Mouse (Mus musculus) kidney, postnatal 0 days (tissue): ENCODE measurements around the gene Polr1a. TPM values are rescaled to one million over a fixed set of nuclear protein-coding genes. Genes with fewer than 3 reads are reported as not detected.
A peak's percentile ranks its signal among the peaks of the same experiment; 100 is the strongest.

Source experiments
- ATAC-seq: fragments of 200-750 bp; cut with Nextera tagmentation; replicated peaks from 2 replicates; pipeline ENCODE4 v1.8.0; 2017; ENCODE audit warnings: low read depth, moderate number of reproducible peaks, moderate TSS enrichment, moderate library complexity; ENCODE audit not compliant: low FRiP score
- DNase-seq: peaks from one replicate; pipeline ENCODE4 v3.0.0-alpha.2; 2016; ENCODE audit warnings: low spot score
- H3K27ac ChIP-seq: fragments of 300-500 bp; sonication (generic); 2 replicates; pipeline ENCODE4 v1.5.1; 2014; ENCODE audit warnings: mild to moderate bottlenecking
- H3K27me3 ChIP-seq: fragments of 300-500 bp; sonication (generic); 2 replicates; pipeline ENCODE4 v1.6.1; 2014; ENCODE audit warnings: low read length, mixed read lengths; ENCODE audit not compliant: insufficient read depth
- H3K36me3 ChIP-seq: fragments of 300-500 bp; sonication (generic); 2 replicates; pipeline ENCODE4 v1.6.1; 2014; ENCODE audit warnings: low read length, mixed read lengths; ENCODE audit not compliant: insufficient read depth
- H3K4me1 ChIP-seq: fragments of 300-500 bp; sonication (generic); replicated peaks from 2 replicates; pipeline ENCODE4 v1.6.1; 2014; ENCODE audit warnings: antibody characterized with exemption, low read length, mixed read lengths; ENCODE audit not compliant: insufficient read depth
- H3K4me2 ChIP-seq: fragments of 300-500 bp; sonication (generic); 2 replicates; pipeline ENCODE4 v1.6.1; 2014; ENCODE audit warnings: mild to moderate bottlenecking, low read length, moderate library complexity, mixed read lengths
- H3K4me3 ChIP-seq: fragments of 300-500 bp; sonication (generic); replicated peaks from 2 replicates; pipeline ENCODE4 v1.5.1; 2014; ENCODE audit warnings: low read depth, low read length
- H3K9ac ChIP-seq: fragments of 300-500 bp; sonication (generic); 2 replicates; pipeline ENCODE4 v1.6.1; 2014; ENCODE audit warnings: low read depth, low read length
- H3K9me3 ChIP-seq: fragments of 300-500 bp; sonication (generic); replicated peaks from 2 replicates; pipeline ENCODE4 v1.6.1; 2016; ENCODE audit warnings: low read length, inconsistent platforms, mixed read lengths
- CTCF ChIP-seq: IDR thresholded peaks from 2 replicates; pipeline ENCODE4 v1.5.1; 2016; ENCODE audit warnings: antibody characterized with exemption, low read depth, mild to moderate bottlenecking, moderate library complexity
- WGBS: fragments of 180-500 bp; shearing (Covaris S2); extraction: QIAGEN DNeasy Blood & Tissue Kit; methylation state at CpG from one replicate; pipeline ENCODE4 v1.1.7; 2014; 5-methylcytosine and 5-hydroxymethylcytosine counted together
- polyA plus RNA-seq: library from polyadenylated mRNA; unstranded; fragments of >200 nt; fragmentation: Nextera tagmentation; extraction: Ambion mirVana; gene quantifications from 2 replicates; pipeline ENCODE4 v1.2.1, GENCODE M21; 2015

Gene Polr1a
- polyA plus RNA-seq, 1 experiment from 2014 or later: 17.5 TPM

DNA sequence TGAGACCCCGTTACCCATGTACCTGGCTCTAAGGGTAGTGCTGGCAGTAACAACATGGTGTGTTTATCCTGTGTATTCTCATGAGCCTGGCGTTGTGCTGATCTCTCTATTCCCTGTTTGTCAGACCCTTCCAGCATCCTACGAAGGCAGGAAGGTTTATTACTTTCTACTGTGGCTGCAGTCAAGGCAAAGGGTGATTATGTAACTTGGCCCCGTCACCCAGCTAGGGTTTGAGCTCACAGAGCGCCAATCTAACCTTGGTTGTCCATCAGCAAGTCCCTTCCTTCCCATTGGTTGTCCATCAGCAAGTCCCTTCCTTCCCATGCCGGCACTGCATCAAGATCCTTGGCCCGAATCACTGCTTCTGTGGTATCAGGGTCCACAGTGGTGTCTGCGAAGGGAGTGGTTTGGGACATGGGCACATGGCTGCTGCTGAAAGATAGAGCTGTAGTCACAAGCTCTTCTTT is 81.6 kb downstream of the Polr1a start:
- Histone ChIP-seq H3K27ac (peak overlapping the region; percentile 60), H3K9ac (no peak overlapping the region), H3K4me3 (no peak overlapping the region), H3K4me1 (0 out of 2 replicates have a peak, but pooled peaks cover 3% of the 10 kb centered on the region), H3K9me3 (no peaks in the 10 kb centered on the region), H3K36me3 (no peaks in the 10 kb centered on the region), H3K27me3 (no peaks in the 10 kb centered on the region), H3K4me2 (no peak overlapping the region)
- no peak for TF ChIP-seq CTCF
- DNase-seq: no peak
- WGBS: 67% methylated on average over 8 of the region's 8 CpGs
- no peak for ATAC-seq

DNA sequence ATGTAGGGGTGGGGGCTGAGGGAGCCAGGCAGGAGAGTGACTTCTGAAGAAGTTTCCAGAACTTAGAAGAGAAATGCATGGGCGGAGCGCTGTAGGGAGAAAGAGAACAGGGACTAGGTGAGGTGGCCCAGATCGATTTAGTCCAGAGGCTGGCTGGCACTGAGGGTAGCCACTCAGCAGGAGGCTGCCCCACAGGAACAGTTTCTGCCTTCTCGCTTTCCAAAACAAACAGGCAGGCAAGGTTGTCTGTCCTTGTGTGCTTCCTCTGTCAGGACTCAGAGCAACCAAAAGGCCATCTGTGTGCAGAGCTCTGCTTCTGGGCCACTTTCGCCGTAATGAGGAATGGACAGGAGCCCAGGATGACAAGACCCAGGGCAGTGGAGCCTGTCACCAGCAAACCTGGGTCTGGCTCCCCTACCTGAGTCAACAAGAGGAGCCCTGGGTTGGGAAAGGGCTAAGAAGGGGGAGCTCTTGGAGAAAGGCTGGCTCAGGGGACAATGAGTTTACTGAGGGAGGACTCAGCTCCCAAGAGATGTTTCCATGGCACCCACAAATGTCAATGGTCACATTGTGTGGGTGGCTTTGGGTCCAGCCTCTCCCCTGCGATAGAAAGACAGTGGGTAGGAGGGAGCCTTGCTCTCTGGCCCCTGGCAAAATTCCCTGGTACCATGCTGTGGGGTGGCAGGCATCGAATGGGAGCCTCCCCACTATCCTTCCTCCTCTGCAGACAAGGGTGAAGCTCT is 82.5 kb downstream of the Polr1a start:
- ATAC-seq (no peak; the same call in 1 of the 2 replicates), DNase-seq (no peak)
- Histone ChIP-seq H3K27me3 (no peaks in the 10 kb centered on the region), H3K9ac (no peak overlapping the region), H3K9me3 (no peaks in the 10 kb centered on the region), H3K4me1 (0 out of 2 replicates have a peak, but pooled peaks cover 3% of the 10 kb centered on the region), H3K36me3 (no peaks in the 10 kb centered on the region), H3K27ac (0 out of 2 replicates have a peak overlapping the region, but pooled peaks have one; percentile 60), H3K4me2 (no peak overlapping the region), H3K4me3 (no peak overlapping the region)
- WGBS: 49% methylated on average over 8 of the region's 8 CpGs
- TF ChIP-seq CTCF: no peak

DNA sequence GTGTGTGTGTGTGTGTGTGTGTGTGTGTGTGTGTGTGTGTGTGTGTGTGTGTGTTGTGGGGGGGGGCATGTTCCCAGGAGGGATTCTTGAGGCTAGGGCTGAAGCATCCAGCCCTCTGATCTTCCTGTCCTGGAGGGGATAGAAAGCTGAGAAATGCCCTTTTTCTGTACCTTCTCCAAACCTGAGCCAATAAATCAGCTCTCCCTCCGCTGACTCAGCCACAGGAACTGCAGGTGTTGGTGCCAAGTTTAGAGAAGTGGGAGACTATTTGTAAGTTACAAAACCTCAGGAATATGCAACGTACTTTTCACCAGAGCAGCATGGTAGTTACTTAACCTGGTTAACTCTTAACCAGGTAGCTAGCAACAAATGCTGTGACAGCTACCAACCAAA is 83.1 kb downstream of the Polr1a start:
- H3K4me3 ChIP-seq: no peak overlapping the region
- ATAC-seq (no peak), DNase-seq (no peak)
- 46% methylated on average over 2 of the region's 2 CpGs for WGBS
- H3K9ac ChIP-seq: no peak overlapping the region
- H3K27ac ChIP-seq: no peak overlapping the region
- no peak overlapping the region for H3K4me2 ChIP-seq
- no peaks in the 10 kb centered on the region for H3K36me3 ChIP-seq
- no peaks in the 10 kb centered on the region for H3K27me3 ChIP-seq
- no peaks in the 10 kb centered on the region for H3K9me3 ChIP-seq
- 0 out of 2 replicates have a peak, but pooled peaks cover 3% of the 10 kb centered on the region for H3K4me1 ChIP-seq
- no peak for TF ChIP-seq CTCF

DNA sequence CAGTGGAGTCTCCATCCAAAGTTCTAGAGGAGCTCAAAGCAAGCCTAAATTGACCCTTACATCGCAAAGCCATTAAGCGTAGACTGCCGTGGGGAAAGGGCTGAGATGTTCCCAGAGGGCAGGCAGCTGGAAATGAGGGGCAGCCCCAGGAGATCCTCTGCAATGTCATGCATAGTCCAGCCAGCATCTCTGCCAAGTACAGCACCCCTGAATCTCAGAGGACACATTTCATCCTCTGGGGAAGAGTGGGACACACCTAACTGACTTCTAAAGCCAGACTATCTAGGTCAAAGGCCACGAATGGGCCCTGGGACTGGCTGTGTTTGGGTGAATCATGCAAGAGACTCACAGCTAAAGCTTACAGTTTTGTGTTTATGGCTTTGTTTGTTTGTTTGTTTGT is 85.2 kb downstream of the Polr1a start:
- Histone ChIP-seq H3K36me3 (no peaks in the 10 kb centered on the region), H3K4me2 (no peak overlapping the region), H3K9ac (no peak overlapping the region), H3K27ac (no peak overlapping the region), H3K27me3 (no peaks in the 10 kb centered on the region), H3K9me3 (no peaks in the 10 kb centered on the region), H3K4me1 (0 out of 2 replicates have a peak, but pooled peaks cover 3% of the 10 kb centered on the region), H3K4me3 (no peak overlapping the region)
- TF ChIP-seq CTCF: no peak
- DNase-seq: no peak
- no peak for ATAC-seq
- WGBS: 73% methylated on average over 4 of the region's 4 CpGs

DNA sequence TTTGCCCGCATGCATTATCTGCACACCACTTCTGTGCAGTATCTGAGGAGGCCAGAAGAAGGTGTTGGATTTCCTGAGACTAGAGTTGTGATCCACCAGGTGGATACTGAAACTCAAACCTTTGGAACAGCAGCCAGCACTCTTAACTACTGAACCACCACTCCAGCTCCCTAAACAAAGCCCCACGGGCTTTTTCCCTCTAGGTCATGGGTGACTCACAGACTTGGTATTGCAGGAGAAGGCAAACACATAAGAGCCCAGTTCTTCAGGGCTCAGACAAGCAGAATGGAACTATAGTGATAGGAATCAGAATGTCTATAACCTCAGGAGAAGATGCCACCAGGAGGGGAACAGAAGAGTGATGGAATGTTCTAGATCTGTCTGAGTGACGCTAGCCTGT is 86.2 kb downstream of the Polr1a start:
- Histone ChIP-seq H3K9ac (no peak overlapping the region), H3K4me2 (no peak overlapping the region), H3K9me3 (no peaks in the 10 kb centered on the region), H3K36me3 (no peaks in the 10 kb centered on the region), H3K4me1 (no peaks in the 10 kb centered on the region), H3K27me3 (no peaks in the 10 kb centered on the region), H3K4me3 (no peak overlapping the region), H3K27ac (no peak overlapping the region)
- DNase-seq (no peak), ATAC-seq (no peak)
- WGBS: 75% methylated on average over 3 of the region's 3 CpGs
- TF ChIP-seq CTCF: no peak

DNA sequence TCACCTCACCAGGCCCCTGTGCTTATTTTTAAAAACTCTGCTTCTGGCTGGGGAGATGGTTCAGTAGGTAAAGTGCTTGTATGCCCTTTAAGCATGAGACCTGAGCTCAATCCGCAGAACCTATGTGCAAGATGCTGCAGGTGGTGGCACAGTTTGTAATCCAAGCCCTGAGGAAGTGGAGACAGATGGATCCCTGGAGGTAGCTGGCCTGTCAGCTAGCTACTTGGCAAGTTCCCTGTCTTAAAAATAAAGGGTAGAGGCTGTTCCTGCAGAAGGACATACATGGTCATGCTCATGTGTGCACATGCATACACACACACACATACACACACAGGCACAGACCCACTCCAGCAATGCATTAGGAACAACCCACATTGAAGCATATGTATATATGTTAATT is 88.4 kb downstream of the Polr1a start:
- no peak overlapping the region for H3K9ac ChIP-seq
- H3K4me3 ChIP-seq: no peak overlapping the region
- H3K4me1 ChIP-seq: no peaks in the 10 kb centered on the region
- H3K27ac ChIP-seq: no peak overlapping the region
- no peaks in the 10 kb centered on the region for H3K9me3 ChIP-seq
- H3K4me2 ChIP-seq: no peak overlapping the region
- H3K27me3 ChIP-seq: no peaks in the 10 kb centered on the region
- WGBS: 88% methylated on average over 1 of the region's 1 CpGs
- TF ChIP-seq CTCF: no peak
- ATAC-seq (no peak), DNase-seq (no peak)
- no peaks in the 10 kb centered on the region for H3K36me3 ChIP-seq
